In the genomic region with DNA sequence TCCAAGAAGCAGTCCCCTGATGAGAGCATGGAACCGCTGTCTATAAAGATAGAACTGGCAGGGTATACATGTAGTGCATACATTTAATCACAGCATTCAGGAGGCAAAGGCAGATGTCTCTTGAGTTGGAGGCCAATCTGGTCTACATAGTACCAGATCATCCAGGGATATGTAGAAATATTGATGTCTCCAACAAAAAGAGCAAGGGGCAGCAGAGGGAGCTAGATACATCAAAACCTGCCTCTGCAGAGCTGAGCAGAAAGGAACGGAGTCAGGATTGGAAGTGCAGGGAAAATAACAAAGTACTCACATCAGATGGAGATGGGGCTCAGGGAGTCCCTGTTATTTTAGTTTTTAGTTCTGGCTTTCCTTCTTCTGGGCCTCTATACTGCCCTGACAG, we compare ENCODE assay signal across 11 mouse cellular contexts. TPM values are rescaled to one million over a fixed set of nuclear protein-coding genes. Genes with fewer than 3 reads are reported as not detected.
DNase-seq lines count a peak whose midpoint lies in the region; ATAC-seq lines count a peak whose summit lies in the region.
"Had no signal": no experiment of that assay in that cellular context is flagged by ENCODE, and none has a peak within 500 bp of the region (broad histone marks: within the 10 kb centered on the region; RNA-seq: fewer than 3 reads in every experiment).

No protein-coding gene starts in this region.

- H3K9ac ChIP-seq in hindbrain, embryonic 13.5 days = 0 out of 2 replicates have a peak overlapping the region, but pooled peaks have one; percentile 26
- 0 out of 2 replicates have a peak overlapping the region, but pooled peaks have one; percentile 9 for H3K9ac ChIP-seq in neural tube, embryonic 13.5 days
- H3K9ac ChIP-seq in neural tube, embryonic 15.5 days (replicated peaks) = no peak overlapping the region
- peak overlapping the region; percentile 46 for H3K9ac ChIP-seq in liver, embryonic 15.5 days
- H3K9ac ChIP-seq: heart, embryonic 13.5 days; limb, embryonic 12.5 days had no signal

- ATAC-seq in hindbrain, embryonic 13.5 days (ENCODE audit: low FRiP score) = no peak
- no peak for ATAC-seq in neural tube, embryonic 13.5 days (ENCODE audit: low read depth)
- ATAC-seq in neural tube, embryonic 15.5 days (ENCODE audit: low FRiP score) = no peak
- ATAC-seq in liver, embryonic 15.5 days (ENCODE audit: insufficient read depth) = no peak
- ATAC-seq: CD4-positive, CD25-positive, alpha-beta regulatory T cell, adult 4 months had no signal

- H3K36me3 ChIP-seq in hindbrain, embryonic 13.5 days = peaks cover 40% of the 10 kb centered on the region
- peaks cover 17% of the 10 kb centered on the region for H3K36me3 ChIP-seq in hindbrain, embryonic 10.5 days
- peaks cover 37% of the 10 kb centered on the region for H3K36me3 ChIP-seq in neural tube, embryonic 13.5 days
- peaks cover 27% of the 10 kb centered on the region for H3K36me3 ChIP-seq in neural tube, embryonic 15.5 days
- H3K36me3 ChIP-seq in liver, embryonic 15.5 days (replicated peaks) = 0 out of 2 replicates have a peak, but pooled peaks cover 19% of the 10 kb centered on the region

- H3K9me3 ChIP-seq in hindbrain, embryonic 13.5 days = no peaks in the 10 kb centered on the region
- no peaks in the 10 kb centered on the region for H3K9me3 ChIP-seq in hindbrain, embryonic 10.5 days
- H3K9me3 ChIP-seq in neural tube, embryonic 13.5 days = no peaks in the 10 kb centered on the region
- no peaks in the 10 kb centered on the region for H3K9me3 ChIP-seq in neural tube, embryonic 15.5 days (replicated peaks)
- no peaks in the 10 kb centered on the region for H3K9me3 ChIP-seq in liver, embryonic 15.5 days (replicated peaks)
- H3K9me3 ChIP-seq: heart, embryonic 13.5 days; limb, embryonic 12.5 days had no signal

- H3K4me3 ChIP-seq in hindbrain, embryonic 13.5 days = no peak overlapping the region
- no peak overlapping the region for H3K4me3 ChIP-seq in hindbrain, embryonic 10.5 days
- H3K4me3 ChIP-seq in neural tube, embryonic 13.5 days = no peak overlapping the region
- H3K4me3 ChIP-seq in neural tube, embryonic 15.5 days (replicated peaks) = no peak overlapping the region
- H3K4me3 ChIP-seq in liver, embryonic 15.5 days (replicated peaks) = no peak overlapping the region
- H3K4me3 ChIP-seq: heart, embryonic 13.5 days; limb, embryonic 12.5 days had no signal

- 49% methylated on average over 2 of the region's 2 CpGs for WGBS in hindbrain, embryonic 13.5 days
- 85% methylated on average over 2 of the region's 2 CpGs for WGBS in hindbrain, embryonic 10.5 days
- 35% methylated on average over 2 of the region's 2 CpGs for WGBS in neural tube, embryonic 13.5 days
- WGBS in neural tube, embryonic 15.5 days = 61% methylated on average over 2 of the region's 2 CpGs
- 77% methylated on average over 2 of the region's 2 CpGs for WGBS in liver, embryonic 15.5 days (ENCODE audit: insufficient replicate concordance)

- no peaks in the 10 kb centered on the region for H3K27me3 ChIP-seq in hindbrain, embryonic 13.5 days
- H3K27me3 ChIP-seq in hindbrain, embryonic 10.5 days (ENCODE audit: insufficient read depth, poor library complexity, severe bottlenecking) = no peaks in the 10 kb centered on the region
- no peaks in the 10 kb centered on the region for H3K27me3 ChIP-seq in neural tube, embryonic 13.5 days
- H3K27me3 ChIP-seq in neural tube, embryonic 15.5 days (replicated peaks) = no peaks in the 10 kb centered on the region
- no peaks in the 10 kb centered on the region for H3K27me3 ChIP-seq in liver, embryonic 15.5 days
- H3K27me3 ChIP-seq: limb, embryonic 12.5 days had no signal

- H3K4me2 ChIP-seq in hindbrain, embryonic 13.5 days = no peak overlapping the region
- H3K4me2 ChIP-seq in neural tube, embryonic 13.5 days = no peak overlapping the region
- no peak overlapping the region for H3K4me2 ChIP-seq in neural tube, embryonic 15.5 days
- no peak overlapping the region for H3K4me2 ChIP-seq in liver, embryonic 15.5 days
- H3K4me2 ChIP-seq: heart, embryonic 13.5 days; limb, embryonic 12.5 days had no signal

- peak overlapping the region; percentile 25; the same call in 1 of the 2 replicates for H3K27ac ChIP-seq in hindbrain, embryonic 13.5 days
- no peak overlapping the region for H3K27ac ChIP-seq in hindbrain, embryonic 10.5 days
- H3K27ac ChIP-seq in neural tube, embryonic 13.5 days (replicated peaks) = peak overlapping the region; percentile 10; the same call in 1 of the 2 replicates
- no peak overlapping the region for H3K27ac ChIP-seq in neural tube, embryonic 15.5 days (replicated peaks)
- peak overlapping the region; percentile 98 for H3K27ac ChIP-seq in liver, embryonic 15.5 days (replicated peaks)
- H3K27ac ChIP-seq: limb, embryonic 12.5 days had no signal

- no peak for DNase-seq in hindbrain, embryonic 10.5 days (ENCODE audit: low spot score)
- DNase-seq in kidney, postnatal 10 days = no peak
- no peak for DNase-seq in adrenal gland, adult 2 months

- peaks cover 44% of the 10 kb centered on the region for H3K4me1 ChIP-seq in hindbrain, embryonic 13.5 days (replicated peaks)
- H3K4me1 ChIP-seq in hindbrain, embryonic 10.5 days (replicated peaks) = peaks cover 32% of the 10 kb centered on the region
- peaks cover 43% of the 10 kb centered on the region for H3K4me1 ChIP-seq in neural tube, embryonic 13.5 days (replicated peaks)
- peaks cover 38% of the 10 kb centered on the region for H3K4me1 ChIP-seq in neural tube, embryonic 15.5 days
- peaks cover 75% of the 10 kb centered on the region for H3K4me1 ChIP-seq in liver, embryonic 15.5 days (replicated peaks)

RNA-seq across cellular contexts. Expression of gene Hdac11, which starts 8.1 kb away (rescaled TPM):
- 33.6 and 34.2 TPM in 2 replicates for polyA plus RNA-seq in hindbrain, embryonic 13.5 days (2015; fragmentation: Nextera tagmentation; extraction: Ambion mirVana)
- 12.3 and 15.6 TPM in 2 replicates for polyA plus RNA-seq in hindbrain, embryonic 10.5 days (2016; fragmentation: Nextera tagmentation; extraction: Ambion mirVana)
- 30.6 TPM in 2 replicates for polyA plus RNA-seq in neural tube, embryonic 13.5 days (2015; fragmentation: Nextera tagmentation; extraction: Ambion mirVana)
- 41.7 and 51.5 TPM in 2 replicates for polyA plus RNA-seq in neural tube, embryonic 15.5 days (2015; fragmentation: Nextera tagmentation; extraction: Ambion mirVana)
- 5.6 and 5.9 TPM in 2 replicates for polyA plus RNA-seq in liver, embryonic 15.5 days (2015; fragmentation: Nextera tagmentation; extraction: Ambion mirVana)
- 10 to 100 TPM in 1 of 2 experiments, 1 to 10 TPM in 1; 6.9 to 14.6 TPM for total RNA-seq in adrenal gland, adult 2 months (2021)
- polyA plus RNA-seq in adrenal gland, adult 2 months (2012; rRNA removed) = 8.1 and 11.8 TPM in 2 replicates

RNA-seq across cellular contexts. Expression of gene Fbln2, which starts 47.7 kb away (rescaled TPM):
- polyA plus RNA-seq in hindbrain, embryonic 13.5 days (2015; fragmentation: Nextera tagmentation; extraction: Ambion mirVana) = 27.4 and 32.0 TPM in 2 replicates
- polyA plus RNA-seq in hindbrain, embryonic 10.5 days (2016; fragmentation: Nextera tagmentation; extraction: Ambion mirVana) = 28.5 and 32.2 TPM in 2 replicates
- polyA plus RNA-seq in neural tube, embryonic 13.5 days (2015; fragmentation: Nextera tagmentation; extraction: Ambion mirVana) = 34.4 and 37.7 TPM in 2 replicates
- polyA plus RNA-seq in neural tube, embryonic 15.5 days (2015; fragmentation: Nextera tagmentation; extraction: Ambion mirVana) = 33.7 and 47.7 TPM in 2 replicates
- polyA plus RNA-seq in liver, embryonic 15.5 days (2015; fragmentation: Nextera tagmentation; extraction: Ambion mirVana) = 6.2 and 6.5 TPM in 2 replicates
- 10 to 100 TPM in 1 of 2 experiments, 1 to 10 TPM in 1; 9.7 to 17.9 TPM for total RNA-seq in adrenal gland, adult 2 months (2021)
- 22.7 and 26.6 TPM in 2 replicates for polyA plus RNA-seq in adrenal gland, adult 2 months (2012; rRNA removed)
- total RNA-seq: hematopoietic stem cell, adult 5-6 weeks had no signal

RNA-seq across cellular contexts. Expression of gene Nup210, which starts 48.0 kb away (rescaled TPM):
- polyA plus RNA-seq in hindbrain, embryonic 13.5 days (2015; fragmentation: Nextera tagmentation; extraction: Ambion mirVana) = 17.0 and 17.4 TPM in 2 replicates
- 24.0 and 28.8 TPM in 2 replicates for polyA plus RNA-seq in hindbrain, embryonic 10.5 days (2016; fragmentation: Nextera tagmentation; extraction: Ambion mirVana)
- 12.5 and 14.2 TPM in 2 replicates for polyA plus RNA-seq in neural tube, embryonic 13.5 days (2015; fragmentation: Nextera tagmentation; extraction: Ambion mirVana)
- 15.4 and 18.4 TPM in 2 replicates for polyA plus RNA-seq in neural tube, embryonic 15.5 days (2015; fragmentation: Nextera tagmentation; extraction: Ambion mirVana)
- polyA plus RNA-seq in liver, embryonic 15.5 days (2015; fragmentation: Nextera tagmentation; extraction: Ambion mirVana) = 32.0 and 37.1 TPM in 2 replicates
- total RNA-seq in adrenal gland, adult 2 months (2021) = 1 to 10 TPM; 4.1 to 4.5 TPM
- polyA plus RNA-seq in adrenal gland, adult 2 months (2012; rRNA removed) = 6.3 and 6.7 TPM in 2 replicates

Comparison
In these comparisons a context has a peak if more than half of its experiments do, and no peak if none do; other contexts are left out.
1. H3K27ac ChIP-seq: peak in hindbrain, embryonic 13.5 days (single experiment), neural tube, embryonic 13.5 days (single experiment) and liver, embryonic 15.5 days (single experiment); none in hindbrain, embryonic 10.5 days (single experiment) and neural tube, embryonic 15.5 days (single experiment).